Mouse (Mus musculus) liver, embryonic 12.5 days (tissue): ENCODE results near the gene Myo1c. TPM values are rescaled to one million over a fixed set of nuclear protein-coding genes. Genes with fewer than 3 reads are reported as not detected.
"Not testable (repeated sequence)": the region's sequence is repeated elsewhere in the genome, so short reads cannot be mapped to it uniquely, and the experiment has no call there.

Source experiments
- ATAC-seq: fragments of 200-750 bp; cut with Nextera tagmentation; 2 replicates; pipeline ENCODE4 v1.8.0; 2017; ENCODE audit warnings: moderate number of reproducible peaks, mild to moderate bottlenecking, moderate library complexity
- H3K27ac ChIP-seq: fragments of 300-500 bp; sonication (generic); 2 replicates; pipeline ENCODE4 v1.5.1; 2016; ENCODE audit warnings: mild to moderate bottlenecking
- H3K27me3 ChIP-seq: fragments of 300-500 bp; sonication (generic); replicated peaks from 2 replicates; pipeline ENCODE4 v1.6.1; 2016; ENCODE audit warnings: mild to moderate bottlenecking, moderate library complexity
- H3K36me3 ChIP-seq: fragments of 300-500 bp; sonication (generic); 2 replicates; pipeline ENCODE4 v1.6.1; 2016; ENCODE audit warnings: mild to moderate bottlenecking, moderate library complexity
- H3K4me1 ChIP-seq: fragments of 300-500 bp; sonication (generic); 2 replicates; pipeline ENCODE4 v1.6.1; 2016
- H3K4me2 ChIP-seq: fragments of 300-500 bp; sonication (generic); 2 replicates; pipeline ENCODE4 v1.6.1; 2016; ENCODE audit warnings: mild to moderate bottlenecking, moderate library complexity
- H3K4me3 ChIP-seq: fragments of 300-500 bp; sonication (generic); 2 replicates; pipeline ENCODE4 v1.5.1; 2016; ENCODE audit warnings: mild to moderate bottlenecking, moderate library complexity
- H3K9ac ChIP-seq: fragments of 300-500 bp; sonication (generic); 2 replicates; pipeline ENCODE4 v1.6.1; 2016; ENCODE audit warnings: mild to moderate bottlenecking, moderate library complexity
- H3K9me3 ChIP-seq: fragments of 300-500 bp; sonication (generic); replicated peaks from 2 replicates; pipeline ENCODE4 v1.6.1; 2016; ENCODE audit warnings: mild to moderate bottlenecking, moderate library complexity
- WGBS: fragments of 180-500 bp; shearing (Covaris S2); methylation state at CpG from one replicate; pipeline ENCODE4 v1.1.7; 2016; ENCODE audit not compliant: insufficient replicate concordance; 5-methylcytosine and 5-hydroxymethylcytosine counted together
- polyA plus RNA-seq: library from polyadenylated mRNA; unstranded; fragments of >200 nt; fragmentation: Nextera tagmentation; extraction: Ambion mirVana; gene quantifications from 2 replicates; pipeline ENCODE4 v1.2.1, GENCODE M21; 2016

The Myo1c gene
- polyA plus RNA-seq, 1 experiment from 2014 or later, result 35.5 TPM

DNA sequence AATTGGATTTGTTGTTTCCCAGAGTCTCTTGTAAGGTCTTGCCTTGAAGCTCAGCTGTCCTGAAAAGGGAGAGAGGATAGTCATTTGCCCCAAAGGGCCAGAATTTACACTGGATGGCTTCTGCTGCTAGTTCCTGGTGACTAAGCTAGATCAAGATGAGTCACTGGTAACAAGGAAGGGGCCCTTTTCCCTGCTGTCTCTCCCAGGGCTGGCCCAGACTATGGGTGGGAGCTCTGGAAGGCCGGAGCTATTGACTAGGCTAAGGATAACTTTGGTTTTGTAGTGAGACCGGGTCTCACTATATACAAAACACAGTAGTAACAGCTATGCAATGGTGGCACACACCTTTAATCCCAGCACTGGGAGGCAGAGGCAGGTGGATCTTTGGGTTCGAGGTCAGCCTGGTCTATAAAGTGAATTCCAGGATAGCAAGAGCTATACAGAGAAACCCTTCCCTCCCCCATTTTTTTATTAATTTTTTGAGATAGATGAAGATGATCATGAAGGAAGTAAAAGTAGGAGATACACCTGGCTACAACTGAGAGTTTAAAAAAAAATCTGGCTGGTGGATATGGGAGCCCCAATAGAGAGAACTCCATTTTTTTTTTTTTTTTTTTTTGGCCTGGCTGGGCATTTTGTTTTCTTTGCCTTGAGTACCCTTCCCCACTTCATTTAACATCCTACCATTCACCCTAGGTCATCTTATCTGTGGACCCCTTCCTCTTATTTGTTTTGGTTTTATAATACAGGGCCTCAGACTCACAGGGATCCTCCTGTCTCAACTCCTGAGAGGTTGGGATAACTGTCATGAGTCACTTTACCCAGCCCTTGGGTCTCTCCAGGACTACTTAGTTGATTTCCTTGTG is 27.8 kb downstream of the Myo1c start:
- 74% methylated on average over 3 of the region's 3 CpGs for WGBS
- no peaks in the 10 kb centered on the region for H3K9me3 ChIP-seq
- peak overlapping the region; percentile 81 for H3K4me2 ChIP-seq
- peaks cover 41% of the 10 kb centered on the region for H3K4me1 ChIP-seq
- ATAC-seq, result no peak
- H3K27ac ChIP-seq, result peak overlapping the region; percentile 93
- H3K9ac ChIP-seq, result peak overlapping the region; percentile 67
- peaks cover 28% of the 10 kb centered on the region for H3K36me3 ChIP-seq
- no peaks in the 10 kb centered on the region for H3K27me3 ChIP-seq
- H3K4me3 ChIP-seq, result peak overlapping the region; percentile 95

GRCm38 (mm10) chr11:75678747-75679438 is 28.6 kb downstream of the Myo1c start, which contains the start of gene Crk:
TSS of gene Crk (plus strand) at chr11:75679259.
- peak within 1 kb of the TSS; percentile 93 for H3K27ac ChIP-seq
- under 1% methylated on average over 53 of the region's 55 CpGs for WGBS
- no peaks in the 10 kb centered on the region for H3K9me3 ChIP-seq
- H3K4me1 ChIP-seq, result peaks cover 42% of the 10 kb centered on the region
- peak; percentile 98 for ATAC-seq
- H3K9ac ChIP-seq, result peak within 1 kb of the TSS; percentile 95
- no peaks in the 10 kb centered on the region for H3K27me3 ChIP-seq
- peak within 1 kb of the TSS; percentile 81 for H3K4me2 ChIP-seq
- peak within 1 kb of the TSS; percentile 95 for H3K4me3 ChIP-seq
- peaks cover 28% of the 10 kb centered on the region for H3K36me3 ChIP-seq

- H3K4me2 ChIP-seq, result peak overlapping the region; percentile 81
- no peaks in the 10 kb centered on the region for H3K27me3 ChIP-seq
- peaks cover 44% of the 10 kb centered on the region for H3K4me1 ChIP-seq
- H3K9me3 ChIP-seq, result no peaks in the 10 kb centered on the region
- H3K9ac ChIP-seq, result peak overlapping the region; percentile 95
- ATAC-seq, result peak; percentile 66
- H3K27ac ChIP-seq, result peak overlapping the region; percentile 93
- H3K4me3 ChIP-seq, result peak overlapping the region; percentile 95
- under 1% methylated on average over 43 of the region's 43 CpGs for WGBS
- peaks cover 34% of the 10 kb centered on the region for H3K36me3 ChIP-seq
Observed at GRCm38 (mm10) chr11:75679439-75680171, 29.3 kb downstream of the Myo1c start.

GRCm38 (mm10) chr11:75684462-75684861 is 34.2 kb downstream of the Myo1c start:
- H3K4me2 ChIP-seq, result no peak overlapping the region
- 87% methylated on average over 5 of the region's 5 CpGs for WGBS

DNA sequence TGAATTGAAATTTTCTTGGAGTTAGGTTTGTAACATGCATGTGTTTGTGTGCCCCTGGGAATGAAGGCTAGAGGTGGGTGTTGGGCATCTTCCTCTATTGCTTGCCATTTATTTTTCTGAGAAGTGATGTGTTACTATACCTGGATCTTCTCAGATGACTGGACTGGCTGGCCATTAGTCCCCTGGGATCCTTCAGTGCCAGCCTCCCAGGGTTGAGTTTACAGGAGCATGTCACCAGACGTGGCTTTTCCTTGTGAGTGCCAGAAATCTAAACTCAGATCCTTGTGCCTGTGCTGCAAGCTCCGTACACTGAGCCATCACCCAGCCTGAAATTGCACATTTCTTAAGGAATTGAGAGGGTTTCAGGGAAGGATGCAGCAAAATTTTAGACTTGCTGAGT is 34.7 kb downstream of the Myo1c start:
- no peak for ATAC-seq
- H3K9ac ChIP-seq, result no peak overlapping the region
- H3K4me3 ChIP-seq, result no peak overlapping the region
- peaks cover 50% of the 10 kb centered on the region for H3K4me1 ChIP-seq
- H3K4me2 ChIP-seq, result no peak overlapping the region
- 83% methylated on average over 2 of the region's 2 CpGs for WGBS
- H3K27ac ChIP-seq, result no peak overlapping the region
- no peaks in the 10 kb centered on the region for H3K9me3 ChIP-seq
- no peaks in the 10 kb centered on the region for H3K27me3 ChIP-seq
- peaks cover 64% of the 10 kb centered on the region for H3K36me3 ChIP-seq

More at GRCm38 (mm10) chr11:75684462-75684861, 34.2 kb downstream of the Myo1c start:
- no peak overlapping the region for H3K9ac ChIP-seq
- ATAC-seq, result no peak
- no peaks in the 10 kb centered on the region for H3K9me3 ChIP-seq
- peaks cover 60% of the 10 kb centered on the region for H3K36me3 ChIP-seq
- no peak overlapping the region for H3K4me3 ChIP-seq
- no peak overlapping the region for H3K27ac ChIP-seq
- H3K4me1 ChIP-seq, result peaks cover 50% of the 10 kb centered on the region
- no peaks in the 10 kb centered on the region for H3K27me3 ChIP-seq

- H3K27me3 ChIP-seq, result no peaks in the 10 kb centered on the region
- no peak overlapping the region for H3K4me2 ChIP-seq
- H3K9ac ChIP-seq, result no peak overlapping the region
- H3K27ac ChIP-seq, result no peak overlapping the region
- peaks cover 73% of the 10 kb centered on the region for H3K36me3 ChIP-seq
- no peak overlapping the region for H3K4me3 ChIP-seq
- peaks cover 27% of the 10 kb centered on the region for H3K4me1 ChIP-seq
- no peaks in the 10 kb centered on the region for H3K9me3 ChIP-seq
- WGBS, result 44% methylated on average over 2 of the region's 2 CpGs
- no peak for ATAC-seq
Observed at GRCm38 (mm10) chr11:75687343-75687993, 37.2 kb downstream of the Myo1c start.

DNA sequence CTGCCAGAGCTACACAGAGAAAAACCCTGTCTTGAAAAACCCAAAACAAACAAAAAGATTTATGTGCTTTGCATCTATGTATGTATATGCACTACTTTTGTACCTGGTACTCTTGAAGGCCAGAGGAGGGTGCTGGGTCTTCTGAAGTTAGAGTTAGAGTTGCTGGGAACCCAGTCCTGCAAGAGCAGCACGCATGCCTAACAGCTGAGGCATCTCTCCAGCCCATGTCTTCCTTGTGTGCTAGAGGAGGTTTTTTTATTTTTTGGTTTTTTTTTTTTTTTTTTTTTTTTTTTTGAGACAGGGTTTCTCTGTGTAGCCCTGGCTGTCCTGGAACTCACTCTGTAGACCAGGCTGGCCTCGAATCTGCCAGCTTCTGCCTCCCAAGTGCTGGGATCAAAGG is 37.8 kb downstream of the Myo1c start:
- no peak overlapping the region for H3K9ac ChIP-seq
- no peaks in the 10 kb centered on the region for H3K9me3 ChIP-seq
- H3K4me3 ChIP-seq, result no peak overlapping the region
- no peak overlapping the region for H3K27ac ChIP-seq
- no peaks in the 10 kb centered on the region for H3K27me3 ChIP-seq
- ATAC-seq, result no peak
- 69% methylated on average over 2 of the region's 2 CpGs for WGBS
- no peak overlapping the region for H3K4me2 ChIP-seq
- H3K36me3 ChIP-seq, result peaks cover 73% of the 10 kb centered on the region
- peaks cover 23% of the 10 kb centered on the region for H3K4me1 ChIP-seq

DNA sequence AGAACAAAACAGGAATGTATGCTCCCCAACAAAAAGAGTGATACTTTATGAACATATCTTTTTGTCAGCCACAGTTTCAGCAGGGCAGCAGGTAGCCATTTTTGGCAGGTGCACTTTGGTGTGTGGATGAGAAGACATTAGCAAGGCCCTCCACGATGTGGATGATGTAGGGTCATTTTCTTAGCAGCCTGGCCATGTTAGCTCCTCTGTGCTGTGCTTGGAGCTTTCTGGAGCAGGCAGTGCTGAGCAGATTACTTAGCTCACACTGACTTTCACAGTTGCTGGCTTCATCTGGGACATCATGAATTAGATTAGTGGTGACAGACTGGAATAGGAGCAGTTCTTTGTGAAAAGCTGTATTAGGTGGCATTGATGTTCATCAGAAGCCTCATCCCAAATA is 39.7 kb downstream of the Myo1c start:
- H3K4me1 ChIP-seq, result peaks cover 17% of the 10 kb centered on the region
- no peak overlapping the region for H3K4me2 ChIP-seq
- H3K9me3 ChIP-seq, result no peaks in the 10 kb centered on the region
- H3K27ac ChIP-seq, result no peak overlapping the region
- H3K4me3 ChIP-seq, result no peak overlapping the region
- 63% methylated on average over 1 of the region's 1 CpGs for WGBS
- peaks cover 73% of the 10 kb centered on the region for H3K36me3 ChIP-seq
- ATAC-seq, result no peak
- H3K27me3 ChIP-seq, result no peaks in the 10 kb centered on the region
- no peak overlapping the region for H3K9ac ChIP-seq

DNA sequence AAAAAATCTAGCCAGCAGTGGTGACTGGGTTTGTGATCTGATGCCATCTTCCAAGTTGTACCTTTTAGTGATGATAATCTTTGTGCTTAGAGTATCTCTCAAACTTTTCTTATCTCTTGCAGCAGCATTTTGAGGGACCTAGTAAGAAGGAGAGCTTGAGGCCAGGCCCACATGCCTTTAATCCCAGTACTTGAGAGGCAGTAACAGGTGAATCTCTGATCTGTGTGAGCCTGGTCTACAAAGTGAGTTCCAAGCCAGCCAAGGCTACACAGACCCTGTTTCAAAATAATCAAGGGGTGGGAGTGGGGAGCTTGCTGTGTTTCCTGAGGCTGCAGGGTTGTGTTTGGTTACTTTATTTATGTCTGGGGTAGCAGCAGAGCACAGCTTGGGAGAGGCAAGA is 40.7 kb downstream of the Myo1c start:
- H3K4me2 ChIP-seq, result no peak overlapping the region
- peaks cover 78% of the 10 kb centered on the region for H3K36me3 ChIP-seq
- no peak overlapping the region for H3K9ac ChIP-seq
- no peak for ATAC-seq
- no peaks in the 10 kb centered on the region for H3K27me3 ChIP-seq
- H3K27ac ChIP-seq, result no peak overlapping the region
- no peaks in the 10 kb centered on the region for H3K9me3 ChIP-seq
- no peak overlapping the region for H3K4me3 ChIP-seq
- H3K4me1 ChIP-seq, result peaks cover 11% of the 10 kb centered on the region

DNA sequence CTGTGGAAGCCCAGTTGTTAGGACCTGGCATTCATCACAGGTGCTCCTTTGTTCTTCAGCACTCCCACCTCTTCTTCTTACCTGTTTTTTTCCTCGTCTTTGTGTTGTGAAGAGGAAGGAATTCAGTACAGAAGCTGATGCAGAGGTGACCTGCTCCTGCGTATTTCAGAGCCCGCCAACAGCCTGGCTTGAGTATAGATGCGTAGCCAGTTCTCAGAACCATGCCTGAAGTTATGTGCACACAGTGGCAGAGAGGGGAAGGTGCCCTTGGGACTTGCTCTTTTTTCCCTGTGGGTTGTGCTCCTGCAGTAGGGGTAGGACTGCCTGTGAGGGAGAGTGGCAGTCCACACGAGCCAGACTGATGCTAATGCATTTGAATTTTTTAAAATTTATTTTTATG is 43.3 kb downstream of the Myo1c start:
- H3K9ac ChIP-seq, result no peak overlapping the region
- no peaks in the 10 kb centered on the region for H3K4me1 ChIP-seq
- H3K4me3 ChIP-seq, result no peak overlapping the region
- no peak for ATAC-seq
- H3K9me3 ChIP-seq, result no peaks in the 10 kb centered on the region
- 92% methylated on average over 5 of the region's 5 CpGs for WGBS
- no peak overlapping the region for H3K4me2 ChIP-seq
- no peak overlapping the region for H3K27ac ChIP-seq
- no peaks in the 10 kb centered on the region for H3K27me3 ChIP-seq
- H3K36me3 ChIP-seq, result peaks cover 94% of the 10 kb centered on the region

DNA sequence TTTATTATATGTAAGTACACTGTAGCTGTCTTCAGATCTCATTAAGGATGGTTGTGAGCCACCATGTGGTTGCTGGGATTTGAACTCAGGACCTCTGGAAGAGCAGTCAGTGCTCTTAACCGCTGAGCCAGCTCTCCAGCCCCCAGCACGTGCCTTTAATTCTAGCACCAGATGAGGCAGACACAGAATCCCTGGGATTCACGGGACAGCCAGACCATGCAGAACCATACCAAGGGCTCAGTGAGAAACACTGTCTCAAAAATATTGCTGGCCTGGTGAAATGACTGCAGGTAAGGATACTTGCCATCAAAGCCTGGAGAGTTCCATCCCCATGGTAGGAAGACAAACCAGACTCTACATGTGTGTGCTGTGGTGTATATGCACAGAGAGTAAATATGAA is 47.2 kb downstream of the Myo1c start:
- not testable (repeated sequence) for H3K9ac ChIP-seq, ATAC-seq, H3K4me1 ChIP-seq, H3K4me2 ChIP-seq, H3K4me3 ChIP-seq, H3K27ac ChIP-seq, H3K27me3 ChIP-seq, H3K9me3 ChIP-seq
- 91% methylated on average over 3 of the region's 3 CpGs for WGBS
- peaks cover 97% of the 10 kb centered on the region for H3K36me3 ChIP-seq
